Mouse (Mus musculus): ENCODE results near the gene Zfp423. TPM values are rescaled to one million over a fixed set of nuclear protein-coding genes. Genes with fewer than 3 reads are reported as not detected.
"Not testable (repeated sequence)": the region's sequence is repeated elsewhere in the genome, so short reads cannot be mapped to it uniquely, and the experiment has no call there.

Zfp423 gene
- polyA plus RNA-seq, 1 experiment from 2014 or later: 24.8 TPM

DNA sequence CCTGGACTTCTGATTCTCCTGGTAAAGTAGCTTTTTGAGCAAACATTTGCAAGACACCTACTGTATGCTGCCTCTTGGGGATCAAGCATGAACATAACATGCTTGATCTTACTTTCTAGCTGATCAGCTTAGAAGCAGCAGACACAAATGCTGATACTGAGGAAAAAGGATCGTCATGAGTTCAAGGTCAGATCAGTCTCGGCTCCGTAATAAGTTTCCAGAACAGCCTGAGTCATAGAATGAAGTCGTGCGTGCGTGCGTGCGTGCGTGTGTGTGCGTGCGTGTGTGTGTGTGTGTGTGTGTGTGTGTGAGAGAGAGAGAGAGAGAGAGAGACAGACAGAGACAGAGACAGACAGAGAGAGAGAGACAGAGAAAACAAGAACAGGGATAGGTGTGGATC lies 117.3 kb downstream of the Zfp423 start:
- Histone ChIP-seq H3K4me1 (peaks cover 42% of the 10 kb centered on the region), H3K36me3 (peaks cover 54% of the 10 kb centered on the region), H3K27ac (replicated peaks) (peak overlapping the region; percentile 49)
- not testable (repeated sequence) for H3K4me3 ChIP-seq; DNase-seq (ENCODE audit: low spot score); H3K9me3 ChIP-seq (replicated peaks); H3K27me3 ChIP-seq (ENCODE audit: low read depth, poor library complexity, severe bottlenecking)
- WGBS: 91% methylated on average over 11 of the region's 11 CpGs

DNA sequence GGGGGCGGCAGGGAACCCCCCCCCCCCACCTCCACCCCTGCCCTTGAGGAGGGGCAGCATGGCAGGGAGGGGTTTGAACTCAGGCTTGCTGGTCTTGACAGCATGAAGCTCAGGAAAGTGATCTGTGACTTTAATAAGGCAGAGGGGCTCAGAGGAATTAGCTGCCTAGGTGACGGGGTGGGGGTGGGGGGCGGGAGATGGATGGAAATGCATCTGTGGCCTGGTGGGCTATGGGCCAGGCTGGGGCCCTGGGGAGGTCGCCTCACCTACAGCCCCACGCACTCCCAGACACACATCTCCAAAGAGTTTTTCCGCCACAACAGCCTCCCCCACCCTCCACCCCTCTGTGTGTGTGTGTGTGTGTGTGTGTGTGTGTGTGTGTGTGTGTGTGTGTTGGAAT lies 122.1 kb downstream of the Zfp423 start:
- H3K4me3 ChIP-seq: peak overlapping the region; percentile 41
- H3K27me3 ChIP-seq (ENCODE audit: low read depth, poor library complexity, severe bottlenecking): no peaks in the 10 kb centered on the region
- no peaks in the 10 kb centered on the region for H3K9me3 ChIP-seq (replicated peaks)
- no peak for DNase-seq (ENCODE audit: low spot score)
- H3K36me3 ChIP-seq: peaks cover 16% of the 10 kb centered on the region
- 6% methylated on average over 6 of the region's 6 CpGs for WGBS
- H3K27ac ChIP-seq (replicated peaks): peak overlapping the region; percentile 87
- H3K4me1 ChIP-seq: peaks cover 81% of the 10 kb centered on the region

DNA sequence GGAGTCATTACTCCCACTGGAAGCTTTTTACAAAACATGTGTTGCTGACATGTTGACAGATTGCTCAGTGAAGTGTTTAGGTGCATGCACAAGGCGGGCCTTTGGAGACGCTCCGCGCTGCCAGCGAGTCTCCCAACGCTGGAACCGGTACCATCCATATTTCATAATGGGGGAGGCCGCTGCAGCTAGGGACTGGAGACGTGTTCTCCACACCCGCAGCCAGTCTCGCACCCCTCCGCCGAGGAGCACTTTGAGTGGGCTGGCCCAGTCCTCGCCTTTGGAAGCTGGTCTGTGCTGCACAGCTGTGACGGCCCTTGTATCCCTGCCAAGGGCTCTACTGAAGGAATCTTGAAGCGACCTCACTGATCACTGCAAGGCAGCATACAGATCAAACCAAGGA lies 122.5 kb downstream of the Zfp423 start:
- H3K4me3 ChIP-seq: peak overlapping the region; percentile 41
- H3K9me3 ChIP-seq (replicated peaks): no peaks in the 10 kb centered on the region
- peak; percentile 86 for DNase-seq (ENCODE audit: low spot score)
- H3K27me3 ChIP-seq (ENCODE audit: low read depth, poor library complexity, severe bottlenecking): no peaks in the 10 kb centered on the region
- peaks cover 81% of the 10 kb centered on the region for H3K4me1 ChIP-seq
- peak overlapping the region; percentile 87 for H3K27ac ChIP-seq (replicated peaks)
- peaks cover 16% of the 10 kb centered on the region for H3K36me3 ChIP-seq
- WGBS: 9% methylated on average over 16 of the region's 16 CpGs

DNA sequence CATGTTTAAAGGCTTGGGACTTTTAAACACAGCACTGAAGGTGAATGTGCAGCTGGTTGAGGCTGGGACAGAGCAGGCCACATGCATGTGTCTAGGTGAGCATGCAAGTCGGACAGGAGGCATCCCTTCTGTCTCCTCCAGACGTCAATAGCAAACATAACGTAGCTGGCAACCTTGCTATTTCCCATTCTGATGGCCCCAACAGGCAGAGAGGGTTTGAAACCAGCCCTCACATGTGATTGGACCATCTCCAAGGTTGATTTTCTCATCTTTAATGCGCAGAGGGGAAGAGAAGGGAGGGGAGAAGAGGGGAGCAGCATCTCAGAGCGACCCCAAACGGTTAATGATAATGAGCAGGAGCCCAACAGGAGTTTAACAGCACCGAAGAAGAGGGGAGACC lies 123.5 kb downstream of the Zfp423 start:
- peaks cover 86% of the 10 kb centered on the region for H3K4me1 ChIP-seq
- peak overlapping the region; percentile 31; the same call in 1 of the 2 replicates for H3K4me3 ChIP-seq
- H3K27me3 ChIP-seq (ENCODE audit: low read depth, poor library complexity, severe bottlenecking): no peaks in the 10 kb centered on the region
- peak overlapping the region; percentile 87 for H3K27ac ChIP-seq (replicated peaks)
- WGBS: 8% methylated on average over 7 of the region's 7 CpGs
- H3K36me3 ChIP-seq: peaks cover 15% of the 10 kb centered on the region
- DNase-seq (ENCODE audit: low spot score): peak; percentile 29
- no peaks in the 10 kb centered on the region for H3K9me3 ChIP-seq (replicated peaks)

DNA sequence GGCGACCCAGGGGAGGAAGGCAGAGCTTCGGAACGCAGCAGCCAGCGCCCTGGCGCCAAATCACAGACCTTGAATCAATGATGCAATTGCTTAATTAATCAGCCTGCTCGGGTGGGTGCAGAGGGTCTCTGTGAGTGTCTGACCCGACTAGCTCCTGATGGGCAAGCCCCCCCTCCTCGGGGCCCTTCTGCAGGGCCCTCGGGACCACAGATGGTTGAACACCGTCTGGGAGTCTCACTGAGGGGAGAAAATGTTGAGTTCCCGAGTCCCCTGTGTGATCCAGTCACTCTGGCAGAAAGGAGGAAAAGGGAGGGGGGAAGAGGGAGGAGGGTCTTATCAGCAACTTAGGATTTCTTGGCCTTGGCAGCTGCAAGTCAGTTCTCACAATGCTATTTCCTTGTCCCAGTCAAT lies 124.0 kb downstream of the Zfp423 start:
- peak overlapping the region; percentile 87 for H3K27ac ChIP-seq (replicated peaks)
- H3K36me3 ChIP-seq: peaks cover 14% of the 10 kb centered on the region
- WGBS: 3% methylated on average over 11 of the region's 11 CpGs
- H3K4me1 ChIP-seq: peaks cover 91% of the 10 kb centered on the region
- DNase-seq (ENCODE audit: low spot score): peak; percentile 52
- H3K4me3 ChIP-seq: peak overlapping the region; percentile 31
- H3K9me3 ChIP-seq (replicated peaks): no peaks in the 10 kb centered on the region
- no peaks in the 10 kb centered on the region for H3K27me3 ChIP-seq (ENCODE audit: low read depth, poor library complexity, severe bottlenecking)

GRCm38 (mm10) chr8:87834656-87835055 lies 124.7 kb downstream of the Zfp423 start:
- H3K27ac ChIP-seq (replicated peaks): peak overlapping the region; percentile 87
- no peaks in the 10 kb centered on the region for H3K9me3 ChIP-seq (replicated peaks)
- H3K4me1 ChIP-seq: peaks cover 97% of the 10 kb centered on the region
- peak overlapping the region; percentile 31; the same call in 1 of the 2 replicates for H3K4me3 ChIP-seq
- H3K36me3 ChIP-seq: peaks cover 7% of the 10 kb centered on the region
- DNase-seq (ENCODE audit: low spot score): peak; percentile 43
- no peaks in the 10 kb centered on the region for H3K27me3 ChIP-seq (ENCODE audit: low read depth, poor library complexity, severe bottlenecking)
- WGBS: 4% methylated on average over 5 of the region's 5 CpGs

GRCm38 (mm10) chr8:87833841-87834620 lies 125.4 kb downstream of the Zfp423 start:
- H3K27me3 ChIP-seq (ENCODE audit: low read depth, poor library complexity, severe bottlenecking): no peaks in the 10 kb centered on the region
- DNase-seq (ENCODE audit: low spot score): no peak
- H3K36me3 ChIP-seq: peaks cover 1% of the 10 kb centered on the region
- H3K4me3 ChIP-seq: no peak overlapping the region
- H3K9me3 ChIP-seq (replicated peaks): no peaks in the 10 kb centered on the region
- 14% methylated on average over 12 of the region's 12 CpGs for WGBS
- H3K4me1 ChIP-seq: peaks cover 100% of the 10 kb centered on the region
- H3K27ac ChIP-seq (replicated peaks): peak overlapping the region; percentile 87

DNA sequence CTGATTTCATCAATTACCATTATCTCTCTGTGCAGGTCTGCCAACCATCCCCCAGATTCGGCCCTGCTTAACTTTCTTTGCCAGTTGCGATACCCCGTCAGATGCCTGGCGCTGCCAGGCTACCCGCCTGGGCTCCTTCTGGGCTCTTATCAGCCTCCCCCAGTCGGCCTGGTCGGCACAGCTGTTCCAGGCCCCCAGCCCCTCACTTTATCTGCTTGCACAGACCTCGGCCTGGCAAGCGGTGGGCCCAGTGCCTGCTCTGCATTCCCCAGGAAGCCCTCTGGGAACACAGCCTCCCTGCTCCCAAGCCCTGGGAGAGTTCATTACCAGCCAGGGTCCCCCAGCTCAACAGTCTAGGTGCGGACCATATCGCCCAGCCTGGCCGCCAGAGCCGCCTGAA lies 126.1 kb downstream of the Zfp423 start:
- WGBS: 25% methylated on average over 13 of the region's 13 CpGs
- Histone ChIP-seq H3K27me3 (ENCODE audit: low read depth, poor library complexity, severe bottlenecking) (no peaks in the 10 kb centered on the region), H3K4me3 (peak overlapping the region; percentile 1; the same call in 1 of the 2 replicates)

DNA sequence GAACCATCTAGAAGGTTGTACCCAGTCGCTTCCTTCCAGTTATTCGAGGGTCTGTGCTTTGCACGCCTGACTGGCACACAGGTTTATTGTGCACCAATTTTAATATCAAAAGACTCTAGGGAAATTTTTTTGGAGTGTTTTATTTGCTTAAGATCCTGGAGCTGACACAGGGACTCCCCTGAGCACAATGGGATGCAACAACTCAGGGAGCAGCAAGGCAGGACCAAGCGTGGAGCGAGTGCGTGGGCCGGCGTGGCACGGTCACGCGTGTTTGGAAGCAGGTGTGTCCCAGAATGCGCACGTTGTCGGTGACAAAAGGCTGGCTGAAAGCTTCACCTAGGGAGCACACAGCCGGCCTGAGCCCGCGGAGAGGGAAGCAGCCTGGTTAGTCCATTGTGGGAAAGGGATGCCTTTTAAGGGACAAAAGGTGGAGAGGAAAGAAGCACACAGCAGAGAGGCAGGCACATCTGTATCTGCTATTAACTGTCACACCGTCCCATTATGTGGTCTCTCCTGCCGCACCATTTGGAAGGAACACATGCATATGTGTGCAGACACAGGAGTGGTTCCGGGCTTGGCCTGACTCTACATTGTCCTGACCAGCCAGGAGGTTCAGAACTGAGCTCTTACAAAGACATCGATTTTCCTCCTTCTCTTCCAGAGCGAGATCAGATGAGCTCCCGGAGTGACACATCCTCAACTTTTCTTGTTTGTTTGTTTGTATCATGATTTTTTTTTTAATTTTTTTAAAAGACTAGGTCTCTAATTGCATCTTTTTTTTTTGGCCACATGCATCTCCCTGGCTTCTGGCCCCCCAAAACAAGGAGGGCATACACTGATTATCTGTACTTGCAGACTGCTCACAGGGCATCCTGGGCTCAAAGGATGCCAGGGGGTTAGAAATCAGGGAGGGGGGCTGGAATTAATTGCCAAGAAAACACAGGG lies 126.7 kb downstream of the Zfp423 start:
- 0 out of 2 replicates have a peak overlapping the region, but pooled peaks have one; percentile 11 for H3K4me3 ChIP-seq
- 0 out of 2 replicates have a peak, but pooled peaks cover 3% of the 10 kb centered on the region for H3K36me3 ChIP-seq
- H3K27ac ChIP-seq (replicated peaks): peak overlapping the region; percentile 87
- H3K27me3 ChIP-seq (ENCODE audit: low read depth, poor library complexity, severe bottlenecking): no peaks in the 10 kb centered on the region
- DNase-seq (ENCODE audit: low spot score): peak; percentile 55
- no peaks in the 10 kb centered on the region for H3K9me3 ChIP-seq (replicated peaks)
- peaks cover 100% of the 10 kb centered on the region for H3K4me1 ChIP-seq
- 13% methylated on average over 23 of the region's 23 CpGs for WGBS

More for the DNA sequence above, 126.1 kb downstream of the Zfp423 start:
- peaks cover 100% of the 10 kb centered on the region for H3K4me1 ChIP-seq
- 0 out of 2 replicates have a peak, but pooled peaks cover 3% of the 10 kb centered on the region for H3K36me3 ChIP-seq
- peak; percentile 49 for DNase-seq (ENCODE audit: low spot score)
- peak overlapping the region; percentile 87 for H3K27ac ChIP-seq (replicated peaks)
- no peaks in the 10 kb centered on the region for H3K9me3 ChIP-seq (replicated peaks)

GRCm38 (mm10) chr8:87831567-87831966 lies 127.8 kb downstream of the Zfp423 start:
- Histone ChIP-seq H3K4me3 (peak overlapping the region; percentile 29), H3K36me3 (peaks cover 5% of the 10 kb centered on the region; the same call in 1 of the 2 replicates), H3K4me1 (peaks cover 91% of the 10 kb centered on the region), H3K27me3 (ENCODE audit: low read depth, poor library complexity, severe bottlenecking) (no peaks in the 10 kb centered on the region), H3K27ac (replicated peaks) (peak overlapping the region; percentile 87), H3K9me3 (replicated peaks) (no peaks in the 10 kb centered on the region)
- WGBS: 0% methylated on average over 5 of the region's 5 CpGs
- DNase-seq (ENCODE audit: low spot score): peak; percentile 91

DNA sequence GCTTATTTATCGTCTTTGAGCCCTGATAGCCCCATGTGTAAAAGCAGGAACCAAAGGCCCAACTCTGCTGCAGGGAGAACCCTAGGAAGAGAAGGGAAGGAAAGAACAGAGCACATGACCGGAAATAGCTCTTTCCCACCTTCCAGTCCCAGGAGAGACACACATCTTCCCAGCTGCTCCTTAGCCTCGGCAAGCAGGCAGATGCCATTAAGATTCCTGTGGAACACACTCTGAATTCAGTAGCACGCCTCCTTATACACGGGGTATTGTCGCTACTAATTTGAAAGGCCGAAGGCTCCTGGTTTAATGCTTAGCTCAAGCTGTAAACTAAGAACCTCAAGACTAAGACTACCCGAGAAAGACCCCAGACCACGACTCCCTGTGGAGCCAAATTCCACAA lies 128.3 kb downstream of the Zfp423 start:
- peaks cover 91% of the 10 kb centered on the region for H3K4me1 ChIP-seq
- peak overlapping the region; percentile 87 for H3K27ac ChIP-seq (replicated peaks)
- no peaks in the 10 kb centered on the region for H3K27me3 ChIP-seq (ENCODE audit: low read depth, poor library complexity, severe bottlenecking)
- 2% methylated on average over 9 of the region's 9 CpGs for WGBS
- no peaks in the 10 kb centered on the region for H3K9me3 ChIP-seq (replicated peaks)
- no peak for DNase-seq (ENCODE audit: low spot score)
- H3K4me3 ChIP-seq: peak overlapping the region; percentile 29
- H3K36me3 ChIP-seq: peaks cover 10% of the 10 kb centered on the region

DNA sequence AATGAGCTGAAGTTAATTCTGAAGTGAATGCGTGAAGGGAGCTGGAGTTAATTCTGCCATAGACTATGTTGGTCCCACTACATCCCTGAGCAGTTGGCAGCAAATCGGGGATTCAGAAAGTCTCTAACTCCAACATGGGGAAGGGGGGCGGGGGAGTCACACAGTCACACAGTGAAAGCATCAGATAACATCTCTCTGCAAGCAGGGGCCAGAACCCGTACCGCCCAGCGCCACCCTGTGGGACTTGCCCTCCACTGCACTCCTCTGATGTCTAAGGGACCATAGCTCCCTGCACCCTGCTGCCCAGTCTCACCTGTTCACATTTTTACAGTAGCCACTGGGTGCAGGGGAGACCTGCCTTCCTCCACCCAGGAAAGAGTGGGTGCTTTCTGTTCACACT lies 129.2 kb downstream of the Zfp423 start:
- peaks cover 13% of the 10 kb centered on the region for H3K36me3 ChIP-seq
- peaks cover 88% of the 10 kb centered on the region for H3K4me1 ChIP-seq
- H3K27ac ChIP-seq (replicated peaks): peak overlapping the region; percentile 87
- H3K9me3 ChIP-seq (replicated peaks): no peaks in the 10 kb centered on the region
- no peaks in the 10 kb centered on the region for H3K27me3 ChIP-seq (ENCODE audit: low read depth, poor library complexity, severe bottlenecking)
- H3K4me3 ChIP-seq: no peak overlapping the region
- WGBS: 9% methylated on average over 6 of the region's 6 CpGs
- peak; percentile 70 for DNase-seq (ENCODE audit: low spot score)
